Mouse (Mus musculus): ENCODE data around the gene Rasl10b. TPM values are rescaled to one million over a fixed set of nuclear protein-coding genes. Genes with fewer than 3 reads are reported as not detected.

Rasl10b gene
- 199 TPM for polyA plus RNA-seq (2015; fragmentation: Illumina TruSeq; extraction: RNeasy Lipid Tissue Mini Kit (QIAGEN cat#74804); ENCODE audit: low read depth, low replicate concordance)

DNA sequence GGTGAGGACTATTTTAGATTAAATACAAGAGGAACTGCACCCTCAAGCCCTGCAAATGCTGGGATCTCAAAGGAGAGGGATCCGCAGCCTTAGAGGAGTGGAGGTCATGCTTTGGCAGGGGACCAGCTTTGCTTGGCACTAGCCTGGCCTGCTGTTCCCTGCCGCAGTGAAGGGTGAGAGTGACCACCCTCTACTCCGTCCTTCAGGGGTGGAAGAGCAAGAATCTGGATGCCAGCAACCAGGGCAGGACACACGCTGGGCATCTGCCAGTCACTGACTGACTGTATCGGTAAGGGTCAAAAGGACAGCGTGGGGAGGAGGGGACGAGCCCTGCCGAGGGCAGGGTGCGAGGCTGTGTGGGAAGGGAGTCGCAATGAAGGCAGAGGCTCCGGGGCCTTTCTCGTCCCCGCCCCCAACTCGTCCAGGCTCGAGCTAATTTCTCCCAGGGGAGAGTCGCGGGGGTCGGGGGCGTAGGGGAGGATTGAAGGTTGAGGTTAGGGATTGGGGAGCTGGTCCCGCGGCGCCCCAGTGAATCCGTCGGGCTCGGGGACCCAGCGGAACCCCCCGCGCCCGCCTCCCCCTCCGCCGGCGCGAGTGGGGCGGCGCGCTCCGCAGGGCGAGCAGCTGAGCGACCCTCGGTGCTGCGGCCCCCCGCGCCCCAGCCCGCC lies at the start of gene Rasl10b:
Gene Rasl10b, plus strand, starts transcription at position 51 of the 668 bp plus-strand sequence.

DNA sequence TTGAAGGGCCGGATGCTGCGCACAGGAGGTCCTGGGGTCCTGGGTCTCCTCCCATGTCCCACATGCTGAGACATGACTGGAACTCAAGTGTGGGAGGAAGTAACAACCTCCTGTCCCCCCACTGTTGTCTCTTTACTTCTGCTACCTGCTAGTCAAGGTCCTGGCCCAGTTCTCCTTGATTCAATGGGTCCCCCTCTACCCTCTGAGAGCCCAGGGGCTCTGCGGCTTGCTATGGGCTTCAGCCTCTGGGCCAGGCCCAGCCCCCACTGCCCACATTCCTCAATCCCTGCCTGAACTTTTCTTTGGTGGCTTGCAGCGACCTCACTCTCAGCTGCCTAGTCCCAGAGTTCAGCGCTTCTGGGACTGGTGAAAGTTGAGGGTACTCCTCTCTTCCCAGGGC lies 20.4 kb downstream of the Rasl10b start, which contains the start of gene Gas2l2:
Gene Gas2l2, minus strand, starts transcription at position 101 of the 400 bp plus-strand sequence.

GRCm38 (mm10) chr11:83437377-83437776 lies 28.4 kb downstream of the Rasl10b start, which contains the start of gene 1700020L24Rik:
Gene 1700020L24Rik (plus strand): TSS chr11:83437677.

DNA sequence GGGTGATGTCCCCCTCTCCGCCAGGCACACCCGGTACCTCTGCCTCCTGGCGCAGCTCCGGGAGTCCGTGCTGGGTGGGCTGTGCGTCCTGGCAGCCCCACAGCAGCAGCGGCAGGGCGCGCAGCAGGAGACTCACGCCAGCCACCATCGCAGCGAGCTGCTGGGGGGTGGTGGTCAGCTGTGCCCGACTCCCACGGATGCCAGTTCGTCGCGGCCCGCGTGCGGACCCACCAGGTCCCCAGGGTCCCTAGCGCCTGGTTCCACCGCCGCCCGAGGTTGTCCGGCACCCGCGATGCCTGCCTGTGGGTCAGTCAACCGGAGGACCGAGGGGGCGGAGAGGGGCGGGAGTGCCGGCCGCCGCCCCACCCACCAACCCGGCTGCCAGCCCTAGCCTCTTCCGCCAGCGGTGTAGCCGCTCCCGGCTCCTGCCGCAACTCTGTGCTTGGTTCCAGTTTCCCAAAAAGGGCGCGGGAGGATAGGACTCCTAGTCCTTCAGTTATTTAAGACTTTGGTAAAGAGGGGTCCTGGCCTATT lies 53.8 kb downstream of the Rasl10b start, which contains the start of gene Mmp28:
Gene Mmp28, minus strand, starts transcription at position 361 of the 534 bp plus-strand sequence.

Other genes with a start within 250 kb of the Rasl10b start
- gene Slfn4, start 234.0 kb upstream of the Rasl10b start, polyA plus RNA-seq (2015; fragmentation: Illumina TruSeq; extraction: RNeasy Lipid Tissue Mini Kit (QIAGEN cat#74804); ENCODE audit: low read depth, low replicate concordance), result not detected
- 0.45 TPM for gene Slfn3, start 217.8 kb upstream of the Rasl10b start, polyA plus RNA-seq (2015; fragmentation: Illumina TruSeq; extraction: RNeasy Lipid Tissue Mini Kit (QIAGEN cat#74804); ENCODE audit: low read depth, low replicate concordance)
- not detected for gene Slfn14, start 122.4 kb upstream of the Rasl10b start, polyA plus RNA-seq (2015; fragmentation: Illumina TruSeq; extraction: RNeasy Lipid Tissue Mini Kit (QIAGEN cat#74804); ENCODE audit: low read depth, low replicate concordance)
- gene Ap2b1, start 110.1 kb upstream of the Rasl10b start, polyA plus RNA-seq (2015; fragmentation: Illumina TruSeq; extraction: RNeasy Lipid Tissue Mini Kit (QIAGEN cat#74804); ENCODE audit: low read depth, low replicate concordance), result 152 TPM
- 8.5 TPM for gene Pex12, start 106.6 kb upstream of the Rasl10b start, polyA plus RNA-seq (2015; fragmentation: Illumina TruSeq; extraction: RNeasy Lipid Tissue Mini Kit (QIAGEN cat#74804); ENCODE audit: low read depth, low replicate concordance)
- 0.39 TPM for gene Gas2l2, start 20.3 kb downstream of the Rasl10b start, polyA plus RNA-seq (2015; fragmentation: Illumina TruSeq; extraction: RNeasy Lipid Tissue Mini Kit (QIAGEN cat#74804); ENCODE audit: low read depth, low replicate concordance)
- gene 1700020L24Rik, start 28.5 kb downstream of the Rasl10b start, polyA plus RNA-seq (2015; fragmentation: Illumina TruSeq; extraction: RNeasy Lipid Tissue Mini Kit (QIAGEN cat#74804); ENCODE audit: low read depth, low replicate concordance), result 0.70 TPM
- gene Mmp28, start 53.9 kb downstream of the Rasl10b start, polyA plus RNA-seq (2015; fragmentation: Illumina TruSeq; extraction: RNeasy Lipid Tissue Mini Kit (QIAGEN cat#74804); ENCODE audit: low read depth, low replicate concordance), result 2.2 TPM
- gene Taf15, start 63.9 kb downstream of the Rasl10b start, polyA plus RNA-seq (2015; fragmentation: Illumina TruSeq; extraction: RNeasy Lipid Tissue Mini Kit (QIAGEN cat#74804); ENCODE audit: low read depth, low replicate concordance), result 48.3 TPM
- not detected for gene Heatr9, start 113.0 kb downstream of the Rasl10b start, polyA plus RNA-seq (2015; fragmentation: Illumina TruSeq; extraction: RNeasy Lipid Tissue Mini Kit (QIAGEN cat#74804); ENCODE audit: low read depth, low replicate concordance)
- not detected for gene Ccl5, start 121.4 kb downstream of the Rasl10b start, polyA plus RNA-seq (2015; fragmentation: Illumina TruSeq; extraction: RNeasy Lipid Tissue Mini Kit (QIAGEN cat#74804); ENCODE audit: low read depth, low replicate concordance)
- 3.1 TPM for gene Ccl9, start 169.5 kb downstream of the Rasl10b start, polyA plus RNA-seq (2015; fragmentation: Illumina TruSeq; extraction: RNeasy Lipid Tissue Mini Kit (QIAGEN cat#74804); ENCODE audit: low read depth, low replicate concordance)
- 2.6 TPM for gene Ccl6, start 183.9 kb downstream of the Rasl10b start, polyA plus RNA-seq (2015; fragmentation: Illumina TruSeq; extraction: RNeasy Lipid Tissue Mini Kit (QIAGEN cat#74804); ENCODE audit: low read depth, low replicate concordance)
- not detected for gene Rpl9-ps1, start 236.5 kb downstream of the Rasl10b start, polyA plus RNA-seq (2015; fragmentation: Illumina TruSeq; extraction: RNeasy Lipid Tissue Mini Kit (QIAGEN cat#74804); ENCODE audit: low read depth, low replicate concordance)
- gene Ccl3, start 240.2 kb downstream of the Rasl10b start, polyA plus RNA-seq (2015; fragmentation: Illumina TruSeq; extraction: RNeasy Lipid Tissue Mini Kit (QIAGEN cat#74804); ENCODE audit: low read depth, low replicate concordance), result not detected